Mouse (Mus musculus): ENCODE data around the gene Nhlrc2.

- TF ChIP-seq POLR2A (IDR thresholded peaks at IDR 0.05; ENCODE audit: low read depth, low read length) = no peak
- no peak for TF ChIP-seq CTCF (conservative IDR thresholded peaks at IDR 0.05; ENCODE audit: insufficient read depth, insufficient read length, low read depth, low read length)
Measured at GRCm38 (mm10) chr19:56608946-56609345, 60.9 kb downstream of the Nhlrc2 start.

Data from kidney, adult 2 months (tissue).